8 mouse cellular contexts compared by ENCODE assay signal in the genomic region with DNA sequence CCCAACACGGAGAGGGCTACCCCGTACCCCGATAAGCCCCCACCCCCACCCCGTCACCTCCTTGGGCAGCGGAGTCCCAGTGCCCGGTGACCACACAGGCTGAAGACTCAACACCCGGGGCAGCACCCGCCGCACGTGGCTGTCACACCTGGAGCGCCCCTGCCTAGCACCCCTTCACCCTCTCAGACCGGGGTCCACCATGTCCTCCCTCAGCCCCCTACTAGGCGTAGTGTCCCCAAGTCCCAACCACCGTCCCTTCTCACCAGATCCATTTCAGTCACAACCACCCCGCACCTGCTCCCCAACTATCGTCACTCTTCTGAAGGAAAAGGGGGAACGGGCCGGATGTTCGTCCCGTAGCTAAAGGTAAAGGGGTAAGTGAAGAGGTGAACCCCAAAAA. TPM values are rescaled to one million over a fixed set of nuclear protein-coding genes. Genes with fewer than 3 reads are reported as not detected.
DNase-seq lines count a peak whose midpoint lies in the region; ATAC-seq lines count a peak whose summit lies in the region.

No protein-coding gene starts in this region.

- H3K27ac ChIP-seq in liver, embryonic 12.5 days = peak overlapping the region; percentile 75

- H3K4me3 ChIP-seq in liver, embryonic 12.5 days = peak overlapping the region; percentile 71

- intact Hi-C loops in heart, postnatal 25 days (cut with DNase I) = loop anchor here (5.0 kb wide), 1 partner anchor 66 kb away; the partner anchor contains the start of gene Rbbp7

- peak overlapping the region; percentile 77 for H3K9ac ChIP-seq in liver, embryonic 12.5 days

- peaks cover 6% of the 10 kb centered on the region; the same call in 1 of the 2 replicates for H3K36me3 ChIP-seq in liver, embryonic 12.5 days

- peaks cover 10% of the 10 kb centered on the region for H3K4me1 ChIP-seq in liver, embryonic 12.5 days

- peak; percentile 21 to 37 for DNase-seq in cerebellum, adult 18-20 months
- DNase-seq in cerebellum, postnatal 4 days (ENCODE audit: low spot score in 2 of 2) = no peak
- peak; percentile 4 for DNase-seq in right cerebral cortex, adult 18-20 months
- DNase-seq in right cerebral cortex, postnatal 25 days = no peak
- DNase-seq in heart, postnatal 25 days (ENCODE audit: low spot score) = peak; percentile 2
- peak; percentile 19 to 27 for DNase-seq in right cerebral cortex, postnatal 10 days (ENCODE audit: low spot score in 2 of 2)
- DNase-seq in cerebellum, adult 8-10 months = no peak

- H3K27me3 ChIP-seq in liver, embryonic 12.5 days (replicated peaks) = peaks cover 7% of the 10 kb centered on the region; the same call in 1 of the 2 replicates

- 13% methylated on average over 16 of the region's 20 CpGs for WGBS in liver, embryonic 12.5 days (ENCODE audit: insufficient replicate concordance)

- H3K9me3 ChIP-seq in liver, embryonic 12.5 days (replicated peaks) = no peaks in the 10 kb centered on the region

- ATAC-seq in liver, embryonic 12.5 days = peak; percentile 1; the same call in 1 of the 2 replicates

- peak overlapping the region; percentile 92 for H3K4me2 ChIP-seq in liver, embryonic 12.5 days

RNA-seq across cellular contexts. Expression of gene Txlng, which starts 0.5 kb away (rescaled TPM):
- total RNA-seq in heart, postnatal 25 days (2021) = 1 to 10 TPM; 7.3 to 7.7 TPM
- 11.1 and 13.0 TPM in 2 replicates for polyA plus RNA-seq in liver, embryonic 12.5 days (2016; fragmentation: Nextera tagmentation; extraction: Ambion mirVana)

RNA-seq across cellular contexts. Expression of gene Syap1, which starts 59.5 kb away (rescaled TPM):
- total RNA-seq in heart, postnatal 25 days (2021) = 10 to 100 TPM; 27.3 to 28.8 TPM
- 18.4 and 19.0 TPM in 2 replicates for polyA plus RNA-seq in liver, embryonic 12.5 days (2016; fragmentation: Nextera tagmentation; extraction: Ambion mirVana)

Comparison
In these comparisons a context has a peak if more than half of its experiments do, and no peak if none do; other contexts are left out.
1. DNase-seq: peak in cerebellum, adult 18-20 months (2 of 2), right cerebral cortex, adult 18-20 months (single experiment), heart, postnatal 25 days (single experiment) and right cerebral cortex, postnatal 10 days (2 of 2); none in cerebellum, postnatal 4 days (0 of 2), right cerebral cortex, postnatal 25 days (single experiment) and cerebellum, adult 8-10 months (single experiment).